Mouse (Mus musculus): ENCODE results near the gene Msh5. TPM values are rescaled to one million over a fixed set of nuclear protein-coding genes. Genes with fewer than 3 reads are reported as not detected.

Gene Msh5
- under 1 TPM; 0.62 to 0.82 TPM for total RNA-seq (2021)

DNA sequence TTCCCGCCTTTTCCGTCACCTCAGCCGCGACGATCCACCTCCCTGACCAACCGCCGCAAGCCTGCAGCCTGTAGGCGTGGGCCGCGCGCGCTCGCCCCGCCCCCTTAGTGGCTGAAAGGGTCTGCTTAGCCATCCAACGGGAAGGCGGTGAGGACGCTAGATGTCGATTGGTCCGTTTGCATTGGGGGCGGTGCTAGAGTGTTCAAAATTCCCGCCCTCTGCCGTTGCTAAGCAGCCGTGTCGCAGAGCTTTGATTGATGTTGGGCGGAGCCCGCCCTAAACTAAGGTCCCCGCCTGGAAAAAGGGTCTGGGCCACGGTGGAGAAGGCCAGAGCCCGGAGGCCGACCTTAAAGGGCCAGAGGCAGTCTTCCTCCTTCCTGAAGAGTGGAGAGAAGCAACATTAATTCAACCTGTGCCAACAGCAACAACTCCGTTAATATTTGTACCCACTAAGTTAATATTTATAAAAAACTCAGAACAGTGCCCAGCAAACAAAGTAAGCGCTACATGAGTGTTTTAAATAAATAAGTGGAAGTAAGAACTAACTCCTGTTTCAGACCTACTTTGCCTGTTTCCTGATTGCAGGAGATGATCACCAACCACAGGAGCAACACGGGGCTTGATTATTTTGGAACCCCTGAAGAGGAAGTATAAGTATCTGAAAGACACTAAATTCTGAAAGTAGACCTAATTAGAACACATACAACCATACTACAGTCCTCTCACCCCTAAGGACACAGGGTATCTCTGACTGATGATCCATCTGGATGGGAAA is at the start of gene Msh5:
Gene Msh5, minus strand, starts transcription at position 65 of the 775 bp plus-strand sequence.
- peak; percentile 69 to 84 for DNase-seq (ENCODE audit: extremely low spot score in 1 of 2, low spot score in 1 of 2)

- no peak for DNase-seq (ENCODE audit: extremely low spot score in 1 of 2, low spot score in 1 of 2)
These were observed 48.2 kb upstream of the Msh5 start for GRCm38 (mm10) chr17:35094475-35095365.

GRCm38 (mm10) chr17:35092403-35093198 is 46.1 kb upstream of the Msh5 start:
- no peak for DNase-seq (ENCODE audit: extremely low spot score in 1 of 2, low spot score in 1 of 2)

DNA sequence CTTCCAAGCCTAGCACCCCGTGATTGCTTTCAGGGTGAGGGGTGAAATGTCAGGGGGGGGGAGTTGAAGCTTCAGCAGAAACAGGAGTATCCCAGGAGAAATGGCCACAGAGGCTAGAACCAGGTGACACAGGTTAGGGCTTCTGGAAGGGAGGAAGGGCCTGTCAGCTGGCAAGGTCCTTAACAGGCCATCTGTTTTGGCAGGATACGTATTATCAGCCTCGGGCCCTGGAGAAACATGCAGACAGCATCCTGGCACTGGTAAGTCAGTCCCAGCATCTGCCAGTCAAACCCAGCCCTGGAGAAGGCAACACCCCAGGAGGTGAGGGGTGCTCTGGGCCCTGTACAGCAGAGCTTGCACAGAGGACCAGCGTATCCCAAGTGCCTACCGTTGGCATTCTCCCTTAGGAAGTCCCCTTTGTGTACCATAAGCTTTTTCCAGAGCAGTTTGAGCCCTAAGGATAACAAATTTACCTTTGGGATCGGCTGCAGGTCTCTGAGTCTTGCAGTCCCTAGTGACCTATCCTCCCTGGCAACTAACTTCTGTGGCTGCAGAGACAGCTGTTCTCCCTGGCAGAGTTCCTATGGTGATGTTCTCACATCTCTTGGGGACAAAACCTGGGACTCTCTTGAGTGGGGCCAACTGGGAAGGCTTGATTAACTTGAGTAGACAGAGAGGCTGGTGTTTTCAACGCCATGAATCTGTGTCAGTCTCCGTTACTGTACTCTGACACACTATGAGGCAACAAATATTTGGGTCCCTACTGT is 43.8 kb upstream of the Msh5 start:
- no peak for DNase-seq (ENCODE audit: extremely low spot score in 1 of 2, low spot score in 1 of 2)

DNA sequence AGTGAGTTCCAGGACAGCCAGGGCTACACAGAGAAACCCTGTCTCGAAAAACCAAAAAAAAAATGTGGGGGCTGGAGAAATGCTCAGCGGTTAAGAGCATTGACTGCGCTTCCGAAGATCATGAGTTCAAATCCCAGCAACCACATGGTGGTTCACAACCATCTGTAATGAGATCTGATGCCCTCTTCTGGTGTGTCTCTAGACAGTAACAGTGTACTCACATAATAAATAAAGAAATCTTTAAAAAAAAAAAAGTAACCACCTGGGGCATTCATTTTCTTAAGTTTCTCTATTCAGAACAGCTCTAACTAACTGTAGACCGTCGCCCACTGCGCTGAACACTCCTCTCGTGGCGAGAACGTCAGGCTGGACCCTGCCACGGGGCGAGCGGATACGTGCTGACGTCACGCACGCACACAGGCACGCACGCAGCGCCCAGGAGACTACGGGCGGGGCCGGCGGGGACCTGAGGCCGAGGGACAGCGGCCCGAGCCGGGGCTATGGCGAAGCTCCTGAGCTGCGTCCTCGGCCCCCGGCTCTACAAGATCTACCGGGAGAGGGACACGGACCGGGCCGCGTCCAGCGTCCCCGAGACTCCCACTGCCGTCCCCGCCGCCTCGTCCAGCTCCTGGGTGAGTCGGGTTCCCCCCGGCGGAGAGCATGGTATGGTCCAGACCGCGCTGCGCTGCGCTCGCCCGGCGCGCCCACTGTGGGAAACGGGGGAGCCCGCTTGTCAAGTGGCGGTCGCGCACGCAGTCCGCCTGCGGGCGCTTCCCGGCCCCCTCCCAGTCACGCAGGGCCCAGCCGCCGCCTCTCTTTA is 42.5 kb upstream of the Msh5 start, which contains the start of gene Abhd16a:
Gene Abhd16a, plus strand, starts transcription at position 439 of the 820 bp plus-strand sequence.
- peak; percentile 86 to 94 for DNase-seq (ENCODE audit: extremely low spot score in 1 of 2, low spot score in 1 of 2)

DNA sequence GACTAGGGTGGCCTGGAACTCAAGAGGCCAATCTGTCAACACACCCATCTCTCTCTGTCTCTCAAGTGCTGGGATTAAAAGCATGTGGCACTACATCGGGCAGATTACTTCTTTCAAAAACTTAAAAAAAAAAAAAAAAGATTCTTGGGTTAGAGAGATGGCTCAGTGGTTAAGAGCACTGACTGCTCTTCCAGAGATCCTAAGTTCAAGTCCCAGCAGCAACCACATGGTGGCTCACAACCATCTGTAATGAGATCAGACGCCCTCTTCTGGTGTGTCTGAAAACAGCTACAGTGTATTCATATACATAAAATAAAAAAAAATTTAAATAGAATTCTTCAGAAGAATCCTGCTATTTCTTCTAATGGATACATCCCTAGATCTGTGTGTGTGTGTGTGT is 41.6 kb upstream of the Msh5 start:
- DNase-seq (ENCODE audit: extremely low spot score in 1 of 2, low spot score in 1 of 2) = no peak

DNA sequence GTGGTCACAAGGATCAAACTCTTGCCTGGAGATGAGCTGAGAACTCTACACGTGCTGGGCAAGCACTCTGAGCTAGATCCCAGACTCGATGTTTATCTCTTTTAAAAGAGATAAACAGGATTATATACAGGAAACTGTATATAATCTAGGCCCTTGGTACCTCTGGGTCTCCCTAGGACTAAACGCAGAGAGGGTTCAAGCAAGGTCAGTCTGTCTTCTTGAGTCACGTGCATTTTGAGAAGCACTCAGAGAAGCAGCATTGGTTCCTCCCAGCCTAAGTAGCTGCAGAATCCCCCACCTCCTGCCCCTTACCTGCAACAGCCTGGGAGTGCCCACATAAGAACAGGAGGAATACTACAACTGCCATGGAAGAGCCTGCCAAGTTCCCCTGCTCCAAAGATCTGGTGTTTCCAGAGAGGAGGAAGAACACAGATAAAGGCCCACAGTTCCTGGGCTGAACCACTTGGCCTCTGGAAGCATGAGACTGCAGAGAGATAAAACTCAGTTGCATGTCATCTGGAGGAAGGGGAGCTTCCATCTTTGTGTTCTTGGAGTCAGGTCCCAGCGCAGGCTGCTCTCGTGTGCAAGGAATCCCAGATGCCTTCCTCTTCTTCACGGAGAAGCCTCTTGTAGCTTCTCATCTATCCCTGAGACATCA is 38.8 kb upstream of the Msh5 start, which contains the start of gene Ly6g6f:
Gene Ly6g6f, minus strand, starts transcription at position 403 of the 658 bp plus-strand sequence.
- no peak for DNase-seq (ENCODE audit: extremely low spot score in 1 of 2, low spot score in 1 of 2)

DNA sequence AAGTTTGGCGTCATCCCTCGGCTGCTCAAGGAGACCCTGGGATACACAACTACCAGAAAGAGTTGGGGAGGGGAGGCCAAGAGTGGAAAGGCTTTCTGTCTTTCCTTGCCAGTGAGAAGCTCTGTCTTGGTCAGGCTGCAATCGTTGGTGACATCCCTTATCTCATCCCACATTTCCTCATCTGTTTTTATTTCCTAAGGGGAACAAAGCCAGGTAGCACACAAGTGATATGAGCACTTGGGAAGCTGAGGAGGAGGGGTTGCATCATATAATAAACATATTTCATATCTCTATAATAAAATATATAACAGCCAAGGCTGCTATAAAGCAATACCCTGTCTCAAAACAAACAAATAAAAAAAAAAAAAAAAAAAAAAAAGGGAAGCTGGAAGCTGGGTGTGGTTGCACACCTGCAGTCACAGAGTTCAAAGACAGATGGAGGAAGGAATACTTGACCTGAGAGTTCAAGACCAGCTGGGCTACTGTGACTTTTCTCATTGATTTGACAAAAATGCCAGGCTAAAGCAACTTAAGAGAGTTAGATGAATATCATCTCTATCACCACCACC is 37.5 kb upstream of the Msh5 start:
- no peak for DNase-seq (ENCODE audit: extremely low spot score in 1 of 2, low spot score in 1 of 2)

DNA sequence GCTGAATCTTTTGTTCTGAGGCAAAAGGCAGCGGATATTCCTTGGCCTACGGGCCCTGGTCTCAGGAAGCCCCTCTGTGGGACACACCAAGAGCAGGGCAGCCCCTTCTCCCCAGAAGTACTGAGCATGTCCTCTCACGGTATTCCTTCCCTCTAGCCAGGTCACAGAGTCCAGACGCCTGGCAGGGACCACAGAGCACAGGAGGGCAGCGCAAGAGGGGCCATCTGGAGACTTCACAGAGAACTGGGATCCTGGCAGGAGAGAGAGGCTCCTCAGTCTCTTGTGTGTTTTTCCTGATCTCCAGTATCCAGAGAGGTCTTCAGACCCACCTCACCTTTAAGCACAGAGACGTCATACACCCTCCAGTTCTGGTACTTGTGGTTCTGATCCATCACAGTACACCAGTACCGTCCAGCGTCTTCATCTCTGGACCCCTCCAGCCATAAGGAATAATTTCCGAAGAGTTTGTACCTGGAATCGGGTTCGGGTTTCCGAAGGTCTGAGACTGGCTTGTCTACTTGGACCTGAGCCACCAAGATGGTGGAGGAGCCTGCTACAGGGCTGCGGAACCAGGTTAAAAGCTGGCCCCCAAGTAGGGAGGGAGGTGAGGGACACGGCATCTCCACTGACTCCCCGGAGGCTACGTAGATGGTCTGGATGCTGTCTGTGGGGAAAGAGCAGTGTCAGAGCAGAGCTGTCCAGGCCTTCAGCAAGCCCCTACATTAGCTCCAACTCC is 36.5 kb upstream of the Msh5 start:
- no peak for DNase-seq (ENCODE audit: extremely low spot score in 1 of 2, low spot score in 1 of 2)

GRCm38 (mm10) chr17:35080710-35081109 is 34.2 kb upstream of the Msh5 start:
- no peak for DNase-seq (ENCODE audit: extremely low spot score in 1 of 2, low spot score in 1 of 2)

DNA sequence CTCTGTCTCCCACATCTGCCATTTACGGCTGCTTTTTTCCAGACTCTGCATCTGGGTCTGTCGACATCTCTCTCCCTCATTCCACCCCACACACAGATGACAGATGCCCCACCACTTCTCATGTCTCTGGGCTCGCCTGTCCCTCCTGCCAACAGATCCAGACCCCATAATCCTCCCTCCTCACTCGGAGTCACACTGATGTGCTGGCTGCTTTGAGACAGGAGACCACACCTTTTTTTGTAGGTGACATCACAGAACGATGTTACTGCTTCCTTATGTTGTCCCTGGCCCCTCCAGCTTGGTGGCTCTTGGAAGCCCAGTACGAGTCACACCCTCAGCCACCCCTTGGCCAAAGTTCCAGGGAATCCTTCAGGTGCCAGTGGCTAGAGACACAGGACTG is 33.7 kb upstream of the Msh5 start:
- no peak for DNase-seq (ENCODE audit: extremely low spot score in 1 of 2, low spot score in 1 of 2)

GRCm38 (mm10) chr17:35079778-35080177 is 33.2 kb upstream of the Msh5 start:
- no peak for DNase-seq (ENCODE audit: extremely low spot score in 1 of 2, low spot score in 1 of 2)

- DNase-seq (ENCODE audit: extremely low spot score in 1 of 2, low spot score in 1 of 2) = no peak
These were observed 31.3 kb upstream of the Msh5 start, which contains the start of gene Ly6g6d for GRCm38 (mm10) chr17:35077786-35078233. Gene Ly6g6d (minus strand): TSS chr17:35078065.

DNA sequence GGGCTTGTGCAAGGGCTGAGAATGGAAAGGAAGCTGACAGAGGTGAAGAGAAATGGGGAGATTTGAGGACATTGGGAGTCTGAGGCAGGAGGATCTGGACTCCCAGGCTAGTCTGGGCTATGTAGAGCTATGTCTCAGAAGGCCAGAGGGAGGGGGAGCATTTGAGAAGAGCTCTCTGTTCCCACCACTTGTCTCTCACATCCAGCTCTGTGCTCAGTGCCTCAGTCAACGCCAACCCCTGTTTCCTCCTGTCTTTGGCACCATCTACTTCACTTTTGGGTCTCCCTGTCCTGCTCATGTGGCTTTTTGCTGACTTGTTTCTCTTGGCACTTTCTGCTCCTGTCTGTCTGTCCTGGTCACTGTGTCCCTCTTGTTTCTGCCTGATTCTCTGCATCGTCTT is 30.7 kb upstream of the Msh5 start:
- no peak for DNase-seq (ENCODE audit: extremely low spot score in 1 of 2, low spot score in 1 of 2)

DNA sequence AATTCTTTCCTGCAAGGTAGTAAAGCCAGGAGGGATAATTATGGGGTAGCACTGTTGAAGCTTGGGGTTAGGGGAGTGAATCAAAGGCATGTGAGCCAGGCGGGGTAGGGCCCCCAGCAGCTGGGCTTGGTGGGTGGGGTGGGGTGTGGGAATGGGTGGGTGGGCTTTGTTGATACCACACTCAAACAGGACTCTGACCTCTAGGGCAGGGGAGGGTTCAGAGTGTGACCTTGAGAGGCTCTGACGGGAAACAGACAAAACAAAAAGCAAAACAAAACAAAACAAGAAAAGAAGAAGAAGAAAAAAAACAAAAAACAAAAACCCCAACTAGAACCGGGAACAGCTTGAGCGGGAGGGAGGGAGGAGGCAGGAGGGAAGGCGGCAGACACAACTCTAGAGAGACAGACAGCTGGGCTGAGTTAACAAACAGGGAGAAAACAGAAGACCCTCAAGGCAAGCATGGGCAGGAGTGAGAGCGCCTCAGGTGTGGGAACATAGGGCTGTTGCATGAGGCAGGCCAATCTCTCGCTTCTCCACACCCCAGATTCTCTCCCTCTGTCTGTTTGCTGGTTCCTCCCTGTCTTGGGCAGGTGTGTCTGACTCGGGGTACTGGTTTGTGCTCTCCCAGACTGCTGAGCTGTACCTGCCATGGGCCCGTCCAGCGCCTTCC is 30.1 kb upstream of the Msh5 start, which contains the start of gene Ly6g6e:
Gene Ly6g6e, plus strand, starts transcription at position 396 of the 670 bp plus-strand sequence.
- DNase-seq (ENCODE audit: extremely low spot score in 1 of 2, low spot score in 1 of 2) = no peak

- DNase-seq (ENCODE audit: extremely low spot score in 1 of 2, low spot score in 1 of 2) = no peak
These were observed 27.6 kb upstream of the Msh5 start for GRCm38 (mm10) chr17:35074097-35074496.

DNA sequence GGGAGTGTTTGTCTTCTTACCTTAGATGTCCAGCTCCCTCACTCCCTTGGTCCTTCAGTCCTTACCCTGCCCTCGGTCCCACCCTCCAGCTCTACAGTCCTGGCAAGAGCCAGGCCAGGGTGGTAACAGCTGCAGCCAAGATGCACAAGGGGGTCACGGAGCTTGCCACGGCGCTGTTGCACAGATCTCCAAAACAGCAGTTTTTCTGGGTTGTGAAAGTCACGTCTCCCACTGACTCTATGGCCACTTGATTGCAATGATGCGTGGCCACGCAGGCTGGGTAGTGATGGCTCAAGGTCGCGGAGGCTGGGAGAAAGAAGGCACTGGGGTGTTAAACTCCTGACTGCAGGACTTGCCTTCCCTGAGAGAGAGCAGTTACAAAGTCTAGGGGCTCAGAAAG is 24.9 kb upstream of the Msh5 start:
- DNase-seq (ENCODE audit: extremely low spot score in 1 of 2, low spot score in 1 of 2) = no peak
